Mouse (Mus musculus) small intestine, adult 10 weeks (tissue): ENCODE results near the gene Gm13276. TPM values are rescaled to one million over a fixed set of nuclear protein-coding genes. Genes with fewer than 3 reads are reported as not detected.

Experiments
- polyA plus RNA-seq: library from polyadenylated mRNA; stranded (reverse); fragments of 350-450 nt; fragmentation: Illumina TruSeq; extraction: RNeasy Lipid Tissue Mini Kit (QIAGEN cat#74804); gene quantifications from one replicate; pipeline ENCODE4 v1.2.3, GENCODE M21; 2014; ENCODE audit warnings: low replicate concordance

Gene Gm13276
- polyA plus RNA-seq = not detected

DNA sequence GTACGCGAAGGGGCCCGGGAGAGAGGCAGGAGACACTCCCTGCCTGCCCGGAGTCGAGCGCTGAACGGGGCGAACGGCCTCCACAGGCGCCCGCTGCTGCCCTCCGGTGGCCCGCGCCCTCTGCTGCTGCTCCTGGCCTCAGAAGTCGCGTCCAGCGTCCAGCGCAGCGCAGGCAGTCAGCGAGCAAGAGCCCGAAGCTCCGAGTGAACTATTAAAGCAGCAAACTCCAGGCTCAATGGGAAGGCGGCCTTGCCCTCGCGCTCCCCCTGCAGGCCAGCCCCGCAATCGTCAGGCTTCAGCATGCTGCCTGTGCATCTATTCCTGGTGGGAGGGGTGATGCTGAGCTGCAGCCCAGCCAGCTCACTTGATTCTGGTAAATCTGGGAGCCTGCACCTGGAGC lies at the start of gene Gm13276:
TSS of gene Gm13276 (plus strand) at position 301 of the 400 bp plus-strand sequence.

DNA sequence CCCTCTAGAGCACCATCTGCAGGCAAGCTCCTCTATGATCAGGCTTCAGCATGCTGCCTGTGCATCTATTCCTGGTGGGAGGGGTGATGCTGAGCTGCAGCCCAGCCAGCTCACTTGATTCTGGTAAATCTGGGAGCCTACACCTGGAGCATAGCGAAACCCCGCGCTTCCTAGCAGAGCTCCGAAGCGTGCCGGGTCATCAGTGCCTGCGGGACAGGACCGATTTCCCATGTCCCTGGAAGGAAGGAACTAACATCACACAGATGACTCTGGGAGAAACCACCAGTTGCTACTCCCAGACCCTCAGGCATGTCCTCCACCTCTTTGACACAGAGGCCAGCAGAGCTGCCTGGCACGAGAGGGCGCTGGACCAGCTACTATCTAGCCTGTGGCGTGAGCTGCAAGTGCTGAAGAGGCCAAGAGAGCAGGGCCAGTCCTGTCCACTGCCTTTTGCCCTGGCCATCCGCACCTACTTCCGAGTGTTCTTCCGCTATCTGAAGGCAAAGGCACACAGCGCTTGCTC lies 30.6 kb upstream of the Gm13276 start, which contains the start of gene Gm13271:
TSS of gene Gm13271 (plus strand) at position 51 of the 523 bp plus-strand sequence.

DNA sequence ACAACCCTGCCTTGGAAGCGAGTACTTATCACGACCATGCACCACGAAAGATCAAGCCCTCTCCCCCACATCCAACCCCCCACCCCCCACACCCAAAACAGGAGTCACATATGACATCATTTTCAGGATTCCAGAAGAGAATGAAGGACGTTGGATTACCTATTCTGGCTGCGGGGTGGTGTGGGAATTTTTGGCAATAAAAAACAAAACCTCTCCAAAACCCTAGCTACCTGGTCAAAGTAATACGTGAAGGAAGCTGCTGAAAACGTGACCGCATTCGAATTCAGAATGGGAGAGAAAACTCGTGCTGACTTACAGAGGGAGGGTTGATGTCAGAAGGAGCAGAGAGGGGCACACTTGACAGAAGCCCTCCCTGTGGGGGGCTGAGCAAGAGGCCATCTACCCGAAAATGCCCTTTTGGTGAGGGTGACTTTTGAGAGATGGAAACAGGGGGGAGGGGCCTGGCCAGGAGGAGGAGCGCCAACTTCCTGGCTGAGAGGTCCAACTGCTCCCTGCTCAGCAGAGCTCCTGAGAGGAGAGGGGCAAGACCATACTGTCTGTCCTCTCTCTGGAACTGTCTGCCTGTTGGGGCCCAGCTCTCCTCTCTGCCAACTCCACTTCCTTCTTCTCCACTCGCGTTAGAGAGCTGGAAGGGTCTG lies 25.8 kb upstream of the Gm13276 start, which contains the start of gene Gm13283:
TSS of gene Gm13283 (plus strand) at position 510 of the 659 bp plus-strand sequence.

DNA sequence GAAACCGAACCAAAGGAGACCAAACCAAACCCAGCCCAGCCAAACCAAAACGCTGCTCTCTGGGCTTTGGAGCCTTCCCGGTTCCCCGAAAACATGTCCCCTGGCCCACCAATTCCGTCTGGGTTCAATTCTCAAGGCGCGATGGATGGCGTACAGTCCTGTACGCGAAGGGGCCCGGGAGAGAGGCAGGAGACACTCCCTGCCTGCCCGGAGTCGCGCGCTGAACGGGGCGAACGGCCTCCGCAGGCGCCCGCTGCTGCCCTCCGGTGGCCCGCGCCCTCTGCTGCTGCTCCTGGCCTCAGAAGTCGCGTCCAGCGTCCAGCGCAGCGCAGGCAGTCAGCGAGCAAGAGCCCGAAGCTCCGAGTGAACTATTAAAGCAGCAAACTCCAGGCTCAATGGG lies 12.0 kb upstream of the Gm13276 start, which contains the start of gene Gm13290:
TSS of gene Gm13290 (plus strand) at position 301 of the 400 bp plus-strand sequence.

DNA sequence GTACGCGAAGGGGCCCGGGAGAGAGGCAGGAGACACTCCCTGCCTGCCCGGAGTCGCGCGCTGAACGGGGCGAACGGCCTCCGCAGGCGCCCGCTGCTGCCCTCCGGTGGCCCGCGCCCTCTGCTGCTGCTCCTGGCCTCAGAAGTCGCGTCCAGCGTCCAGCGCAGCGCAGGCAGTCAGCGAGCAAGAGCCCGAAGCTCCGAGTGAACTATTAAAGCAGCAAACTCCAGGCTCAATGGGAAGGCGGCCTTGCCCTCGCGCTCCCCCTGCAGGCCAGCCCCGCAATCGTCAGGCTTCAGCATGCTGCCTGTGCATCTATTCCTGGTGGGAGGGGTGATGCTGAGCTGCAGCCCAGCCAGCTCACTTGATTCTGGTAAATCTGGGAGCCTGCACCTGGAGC lies 8.9 kb upstream of the Gm13276 start, which contains the start of gene Gm13289:
TSS of gene Gm13289 (plus strand) at position 301 of the 400 bp plus-strand sequence.

DNA sequence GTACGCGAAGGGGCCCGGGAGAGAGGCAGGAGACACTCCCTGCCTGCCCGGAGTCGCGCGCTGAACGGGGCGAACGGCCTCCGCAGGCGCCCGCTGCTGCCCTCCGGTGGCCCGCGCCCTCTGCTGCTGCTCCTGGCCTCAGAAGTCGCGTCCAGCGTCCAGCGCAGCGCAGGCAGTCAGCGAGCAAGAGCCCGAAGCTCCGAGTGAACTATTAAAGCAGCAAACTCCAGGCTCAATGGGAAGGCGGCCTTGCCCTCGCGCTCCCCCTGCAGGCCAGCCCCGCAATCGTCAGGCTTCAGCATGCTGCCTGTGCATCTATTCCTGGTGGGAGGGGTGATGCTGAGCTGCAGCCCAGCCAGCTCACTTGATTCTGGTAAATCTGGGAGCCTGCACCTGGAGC lies 6.0 kb upstream of the Gm13276 start, which contains the start of gene Gm13272:
TSS of gene Gm13272 (plus strand) at position 301 of the 400 bp plus-strand sequence.

DNA sequence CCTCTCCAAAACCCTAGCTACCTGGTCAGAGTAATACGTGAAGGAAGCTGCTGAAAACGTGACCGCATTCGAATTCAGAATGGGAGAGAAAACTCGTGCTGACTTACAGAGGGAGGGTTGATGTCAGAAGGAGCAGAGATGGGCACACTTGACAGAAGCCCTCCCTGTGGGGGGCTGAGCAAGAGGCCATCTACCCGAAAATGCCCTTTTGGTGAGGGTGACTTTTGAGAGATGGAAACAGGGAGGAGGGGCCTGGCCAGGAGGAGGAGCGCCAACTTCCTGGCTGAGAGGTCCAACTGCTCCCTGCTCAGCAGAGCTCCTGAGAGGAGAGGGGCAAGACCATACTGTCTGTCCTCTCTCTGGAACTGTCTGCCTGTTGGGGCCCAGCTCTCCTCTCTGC lies 3.7 kb upstream of the Gm13276 start, which contains the start of gene Ifnz:
TSS of gene Ifnz (plus strand) at position 301 of the 400 bp plus-strand sequence.

DNA sequence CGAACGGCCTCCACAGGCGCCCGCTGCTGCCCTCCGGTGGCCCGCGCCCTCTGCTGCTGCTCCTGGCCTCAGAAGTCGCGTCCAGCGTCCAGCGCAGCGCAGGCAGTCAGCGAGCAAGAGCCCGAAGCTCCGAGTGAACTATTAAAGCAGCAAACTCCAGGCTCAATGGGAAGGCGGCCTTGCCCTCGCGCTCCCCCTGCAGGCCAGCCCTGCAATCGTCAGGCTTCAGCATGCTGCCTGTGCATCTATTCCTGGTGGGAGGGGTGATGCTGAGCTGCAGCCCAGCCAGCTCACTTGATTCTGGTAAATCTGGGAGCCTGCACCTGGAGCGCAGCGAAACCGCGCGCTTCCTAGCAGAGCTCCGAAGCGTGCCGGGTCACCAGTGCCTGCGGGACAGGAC lies 2.9 kb downstream of the Gm13276 start, which contains the start of gene Gm13277:
TSS of gene Gm13277 (plus strand) at position 231 of the 400 bp plus-strand sequence.

DNA sequence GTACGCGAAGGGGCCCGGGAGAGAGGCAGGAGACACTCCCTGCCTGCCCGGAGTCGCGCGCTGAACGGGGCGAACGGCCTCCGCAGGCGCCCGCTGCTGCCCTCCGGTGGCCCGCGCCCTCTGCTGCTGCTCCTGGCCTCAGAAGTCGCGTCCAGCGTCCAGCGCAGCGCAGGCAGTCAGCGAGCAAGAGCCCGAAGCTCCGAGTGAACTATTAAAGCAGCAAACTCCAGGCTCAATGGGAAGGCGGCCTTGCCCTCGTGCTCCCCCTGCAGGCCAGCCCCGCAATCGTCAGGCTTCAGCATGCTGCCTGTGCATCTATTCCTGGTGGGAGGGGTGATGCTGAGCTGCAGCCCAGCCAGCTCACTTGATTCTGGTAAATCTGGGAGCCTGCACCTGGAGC lies 5.7 kb downstream of the Gm13276 start, which contains the start of gene Gm13278:
TSS of gene Gm13278 (plus strand) at position 301 of the 400 bp plus-strand sequence.

DNA sequence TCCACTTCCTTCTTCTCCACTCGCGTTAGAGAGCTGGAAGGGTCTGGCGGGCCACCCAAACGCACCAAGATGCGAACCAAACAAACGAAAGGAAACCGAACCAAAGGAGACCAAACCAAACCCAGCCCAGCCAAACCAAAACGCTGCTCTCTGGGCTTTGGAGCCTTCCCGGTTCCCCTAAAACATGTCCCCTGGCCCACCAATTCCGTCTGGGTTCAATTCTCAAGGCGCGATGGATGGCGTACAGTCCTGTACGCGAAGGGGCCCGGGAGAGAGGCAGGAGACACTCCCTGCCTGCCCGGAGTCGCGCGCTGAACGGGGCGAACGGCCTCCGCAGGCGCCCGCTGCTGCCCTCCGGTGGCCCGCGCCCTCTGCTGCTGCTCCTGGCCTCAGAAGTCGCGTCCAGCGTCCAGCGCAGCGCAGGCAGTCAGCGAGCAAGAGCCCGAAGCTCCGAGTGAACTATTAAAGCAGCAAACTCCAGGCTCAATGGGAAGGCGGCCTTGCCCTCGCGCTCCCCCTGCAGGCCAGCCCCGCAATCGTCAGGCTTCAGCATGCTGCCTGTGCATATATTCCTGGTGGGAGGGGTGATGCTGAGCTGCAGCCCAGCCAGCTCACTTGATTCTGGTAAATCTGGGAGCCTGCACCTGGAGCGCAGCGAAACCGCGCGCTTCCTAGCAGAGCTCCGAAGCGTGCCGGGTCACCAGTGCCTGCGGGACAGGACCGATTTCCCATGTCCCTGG lies 8.6 kb downstream of the Gm13276 start, which contains the start of gene Gm13275:
TSS of gene Gm13275 (plus strand) at position 552 of the 740 bp plus-strand sequence.

DNA sequence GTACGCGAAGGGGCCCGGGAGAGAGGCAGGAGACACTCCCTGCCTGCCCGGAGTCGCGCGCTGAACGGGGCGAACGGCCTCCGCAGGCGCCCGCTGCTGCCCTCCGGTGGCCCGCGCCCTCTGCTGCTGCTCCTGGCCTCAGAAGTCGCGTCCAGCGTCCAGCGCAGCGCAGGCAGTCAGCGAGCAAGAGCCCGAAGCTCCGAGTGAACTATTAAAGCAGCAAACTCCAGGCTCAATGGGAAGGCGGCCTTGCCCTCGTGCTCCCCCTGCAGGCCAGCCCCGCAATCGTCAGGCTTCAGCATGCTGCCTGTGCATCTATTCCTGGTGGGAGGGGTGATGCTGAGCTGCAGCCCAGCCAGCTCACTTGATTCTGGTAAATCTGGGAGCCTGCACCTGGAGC lies 11.6 kb downstream of the Gm13276 start, which contains the start of gene Gm13279:
TSS of gene Gm13279 (plus strand) at position 301 of the 400 bp plus-strand sequence.

DNA sequence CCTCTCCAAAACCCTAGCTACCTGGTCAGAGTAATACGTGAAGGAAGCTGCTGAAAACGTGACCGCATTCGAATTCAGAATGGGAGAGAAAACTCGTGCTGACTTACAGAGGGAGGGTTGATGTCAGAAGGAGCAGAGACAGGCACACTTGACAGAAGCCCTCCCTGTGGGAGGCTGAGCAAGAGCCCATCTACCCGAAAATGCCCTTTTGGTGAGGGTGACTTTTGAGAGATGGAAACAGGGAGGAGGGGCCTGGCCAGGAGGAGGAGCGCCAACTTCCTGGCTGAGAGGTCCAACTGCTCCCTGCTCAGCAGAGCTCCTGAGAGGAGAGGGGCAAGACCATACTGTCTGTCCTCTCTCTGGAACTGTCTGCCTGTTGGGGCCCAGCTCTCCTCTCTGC lies 13.9 kb downstream of the Gm13276 start, which contains the start of gene Gm13285:
TSS of gene Gm13285 (plus strand) at position 301 of the 400 bp plus-strand sequence.

DNA sequence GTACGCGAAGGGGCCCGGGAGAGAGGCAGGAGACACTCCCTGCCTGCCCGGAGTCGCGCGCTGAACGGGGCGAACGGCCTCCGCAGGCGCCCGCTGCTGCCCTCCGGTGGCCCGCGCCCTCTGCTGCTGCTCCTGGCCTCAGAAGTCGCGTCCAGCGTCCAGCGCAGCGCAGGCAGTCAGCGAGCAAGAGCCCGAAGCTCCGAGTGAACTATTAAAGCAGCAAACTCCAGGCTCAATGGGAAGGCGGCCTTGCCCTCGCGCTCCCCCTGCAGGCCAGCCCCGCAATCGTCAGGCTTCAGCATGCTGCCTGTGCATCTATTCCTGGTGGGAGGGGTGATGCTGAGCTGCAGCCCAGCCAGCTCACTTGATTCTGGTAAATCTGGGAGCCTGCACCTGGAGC lies 17.4 kb downstream of the Gm13276 start, which contains the start of gene Gm13287:
TSS of gene Gm13287 (plus strand) at position 301 of the 400 bp plus-strand sequence.

DNA sequence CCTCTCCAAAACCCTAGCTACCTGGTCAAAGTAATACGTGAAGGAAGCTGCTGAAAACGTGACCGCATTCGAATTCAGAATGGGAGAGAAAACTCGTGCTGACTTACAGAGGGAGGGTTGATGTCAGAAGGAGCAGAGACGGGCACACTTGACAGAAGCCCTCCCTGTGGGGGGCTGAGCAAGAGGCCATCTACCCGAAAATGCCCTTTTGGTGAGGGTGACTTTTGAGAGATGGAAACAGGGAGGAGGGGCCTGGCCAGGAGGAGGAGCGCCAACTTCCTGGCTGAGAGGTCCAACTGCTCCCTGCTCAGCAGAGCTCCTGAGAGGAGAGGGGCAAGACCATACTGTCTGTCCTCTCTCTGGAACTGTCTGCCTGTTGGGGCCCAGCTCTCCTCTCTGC lies 19.7 kb downstream of the Gm13276 start, which contains the start of gene Gm13288:
TSS of gene Gm13288 (plus strand) at position 301 of the 400 bp plus-strand sequence.

DNA sequence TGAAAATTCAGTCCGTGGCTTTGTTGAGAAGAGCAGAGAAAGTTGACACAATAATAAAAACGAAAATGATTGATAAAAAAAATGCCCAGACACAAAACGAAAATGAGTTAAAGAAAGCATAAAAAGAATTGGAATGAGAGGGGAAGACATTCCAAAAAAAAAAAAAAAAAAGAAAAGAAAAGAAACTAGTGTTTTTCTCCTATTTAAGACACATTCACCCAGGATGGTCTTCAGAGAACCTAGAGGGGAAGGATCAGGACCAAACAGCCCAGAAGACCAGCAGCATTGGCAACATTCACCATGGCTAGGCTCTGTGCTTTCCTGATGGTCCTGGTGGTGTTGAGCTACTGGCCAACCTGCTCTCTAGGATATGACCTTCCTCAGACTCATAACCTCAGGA lies 30.4 kb downstream of the Gm13276 start, which contains the start of gene Ifna7:
TSS of gene Ifna7 (plus strand) at position 301 of the 400 bp plus-strand sequence.

DNA sequence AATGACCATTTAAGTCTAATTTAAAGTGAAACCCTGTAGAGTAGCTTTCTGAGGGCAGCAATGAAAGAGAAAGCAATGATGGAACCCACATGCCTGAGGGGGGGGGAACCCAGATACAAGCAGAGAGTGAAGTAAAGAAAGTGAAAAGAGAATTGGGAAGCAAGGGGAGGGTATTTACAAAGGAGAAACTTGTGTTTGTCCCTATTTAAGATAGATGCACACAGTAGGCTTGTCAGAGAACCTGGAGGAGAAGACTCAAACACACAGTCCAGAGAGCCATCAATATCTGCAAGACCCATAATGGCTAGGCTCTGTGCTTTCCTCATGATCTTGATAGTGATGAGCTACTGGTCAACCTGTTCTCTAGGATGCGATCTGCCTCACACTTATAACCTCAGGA lies 34.1 kb downstream of the Gm13276 start, which contains the start of gene Ifna11:
TSS of gene Ifna11 (plus strand) at position 301 of the 400 bp plus-strand sequence.

DNA sequence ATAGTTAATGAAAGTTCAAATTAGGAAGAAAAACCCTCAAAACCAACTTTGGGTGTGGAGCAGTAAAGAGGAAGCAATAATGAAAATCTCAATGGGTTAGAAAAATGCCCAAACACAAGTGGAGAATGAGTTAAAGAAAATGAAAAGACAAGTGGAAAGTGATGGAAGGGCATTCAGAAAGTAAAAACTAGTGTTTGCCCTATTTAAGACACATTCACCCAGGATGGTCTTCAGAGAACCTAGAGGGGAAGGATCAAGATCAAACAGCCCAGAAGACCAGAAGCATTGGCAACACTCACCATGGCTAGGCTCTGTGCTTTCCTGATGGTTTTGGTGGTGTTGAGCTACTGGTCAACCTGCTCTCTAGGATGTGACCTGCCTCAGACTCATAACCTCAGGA lies 41.6 kb downstream of the Gm13276 start, which contains the start of gene Ifna6:
TSS of gene Ifna6 (plus strand) at position 301 of the 400 bp plus-strand sequence.

DNA sequence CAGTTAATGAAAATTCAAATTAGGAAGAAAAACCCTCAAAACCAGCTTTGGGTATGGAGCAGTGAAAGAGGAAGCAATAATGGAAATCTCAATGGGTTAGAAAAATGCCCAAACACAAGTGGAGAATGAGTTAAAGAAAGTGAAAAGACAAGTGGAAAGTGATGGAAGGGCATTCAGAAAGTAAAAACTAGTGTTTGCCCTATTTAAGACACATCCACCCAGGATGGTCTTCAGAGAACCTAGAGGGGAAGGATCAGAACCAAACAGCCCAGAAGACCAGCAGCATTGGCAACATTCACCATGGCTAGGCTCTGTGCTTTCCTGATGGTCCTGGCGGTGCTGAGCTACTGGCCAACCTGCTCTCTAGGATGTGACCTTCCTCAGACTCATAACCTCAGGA lies 49.7 kb downstream of the Gm13276 start, which contains the start of gene Ifna5:
TSS of gene Ifna5 (plus strand) at position 301 of the 400 bp plus-strand sequence.

